Mouse (Mus musculus) kidney, embryonic 15.5 days (tissue): ENCODE measurements around the gene Osbpl3. TPM values are rescaled to one million over a fixed set of nuclear protein-coding genes. Genes with fewer than 3 reads are reported as not detected.

Experiments used
- ATAC-seq: fragments of 200-750 bp; cut with Nextera tagmentation; replicated peaks from 2 replicates; pipeline ENCODE4 v1.8.0; 2017; ENCODE audit warnings: moderate TSS enrichment; ENCODE audit not compliant: low FRiP score
- H3K27ac ChIP-seq: fragments of 300-500 bp; sonication (generic); 2 replicates; pipeline ENCODE4 v1.5.1; 2015; ENCODE audit warnings: mild to moderate bottlenecking, inconsistent platforms
- H3K27me3 ChIP-seq: fragments of 300-500 bp; sonication (generic); 2 replicates; pipeline ENCODE4 v1.6.1; 2015; ENCODE audit warnings: inconsistent platforms
- H3K36me3 ChIP-seq: fragments of 300-500 bp; sonication (generic); 2 replicates; pipeline ENCODE4 v1.6.1; 2015; ENCODE audit warnings: inconsistent platforms
- H3K4me1 ChIP-seq: fragments of 300-500 bp; sonication (generic); 2 replicates; pipeline ENCODE4 v1.6.1; 2015; ENCODE audit warnings: inconsistent platforms
- H3K4me2 ChIP-seq: fragments of 300-500 bp; sonication (generic); 2 replicates; pipeline ENCODE4 v1.6.1; 2015; ENCODE audit warnings: moderate library complexity, mild to moderate bottlenecking, inconsistent platforms
- H3K4me3 ChIP-seq: fragments of 300-500 bp; sonication (generic); replicated peaks from 2 replicates; pipeline ENCODE4 v1.5.1; 2015; ENCODE audit warnings: mild to moderate bottlenecking, inconsistent platforms
- H3K9ac ChIP-seq: fragments of 300-500 bp; sonication (generic); 2 replicates; pipeline ENCODE4 v1.6.1; 2015; ENCODE audit warnings: mild to moderate bottlenecking, inconsistent platforms
- H3K9me3 ChIP-seq: fragments of 300-500 bp; sonication (generic); replicated peaks from 2 replicates; pipeline ENCODE4 v1.6.1; 2016; ENCODE audit warnings: inconsistent platforms
- WGBS: fragments of 180-500 bp; shearing (Covaris S2); methylation state at CpG from one replicate; pipeline ENCODE4 v1.1.7; 2015; ENCODE audit warnings: mixed read lengths; 5-methylcytosine and 5-hydroxymethylcytosine counted together
- polyA plus RNA-seq: library from polyadenylated mRNA; unstranded; fragments of >200 nt; fragmentation: Nextera tagmentation; extraction: Ambion mirVana; gene quantifications from 2 replicates; pipeline ENCODE4 v1.2.1, GENCODE M21; 2015

The Osbpl3 gene
- polyA plus RNA-seq: 15.7 and 16.7 TPM in 2 replicates

- ATAC-seq: peak; percentile 97
- no peaks in the 10 kb centered on the region for H3K36me3 ChIP-seq
- no peaks in the 10 kb centered on the region for H3K27me3 ChIP-seq
- H3K9ac ChIP-seq: peak within 1 kb of the TSS; percentile 79
- peaks cover 32% of the 10 kb centered on the region for H3K4me1 ChIP-seq
- WGBS: under 1% methylated on average over 45 of the region's 45 CpGs
- peak within 1 kb of the TSS; percentile 94 for H3K4me2 ChIP-seq
- peak within 1 kb of the TSS; percentile 76 for H3K4me3 ChIP-seq
- H3K9me3 ChIP-seq: no peaks in the 10 kb centered on the region
- peak within 1 kb of the TSS; percentile 94 for H3K27ac ChIP-seq
These were observed at the start of gene Osbpl3 for GRCm38 (mm10) chr6:50455829-50456469. Gene Osbpl3, minus strand, starts transcription at chr6:50456201.

GRCm38 (mm10) chr6:50505531-50505930 lies 49.5 kb upstream of the Osbpl3 start:
- no peak for ATAC-seq
- H3K9ac ChIP-seq: no peak overlapping the region
- 88% methylated on average over 5 of the region's 5 CpGs for whole genome bisulfite sequencing

GRCm38 (mm10) chr6:50504711-50505110 lies 48.7 kb upstream of the Osbpl3 start:
- H3K9me3 ChIP-seq: no peaks in the 10 kb centered on the region
- no peaks in the 10 kb centered on the region for H3K36me3 ChIP-seq
- ATAC-seq: no peak
- WGBS: 86% methylated on average over 5 of the region's 5 CpGs
- no peak overlapping the region for H3K9ac ChIP-seq
- 0 out of 2 replicates have a peak, but pooled peaks cover 4% of the 10 kb centered on the region for H3K4me1 ChIP-seq
- H3K4me3 ChIP-seq: no peak overlapping the region
- H3K4me2 ChIP-seq: no peak overlapping the region
- no peak overlapping the region for H3K27ac ChIP-seq
- H3K27me3 ChIP-seq: no peaks in the 10 kb centered on the region

More at GRCm38 (mm10) chr6:50505531-50505930, 49.5 kb upstream of the Osbpl3 start:
- no peaks in the 10 kb centered on the region for H3K27me3 ChIP-seq
- H3K36me3 ChIP-seq: no peaks in the 10 kb centered on the region
- 0 out of 2 replicates have a peak, but pooled peaks cover 4% of the 10 kb centered on the region for H3K4me1 ChIP-seq
- H3K9me3 ChIP-seq: no peaks in the 10 kb centered on the region
- no peak overlapping the region for H3K27ac ChIP-seq
- H3K4me2 ChIP-seq: no peak overlapping the region
- no peak overlapping the region for H3K4me3 ChIP-seq

DNA sequence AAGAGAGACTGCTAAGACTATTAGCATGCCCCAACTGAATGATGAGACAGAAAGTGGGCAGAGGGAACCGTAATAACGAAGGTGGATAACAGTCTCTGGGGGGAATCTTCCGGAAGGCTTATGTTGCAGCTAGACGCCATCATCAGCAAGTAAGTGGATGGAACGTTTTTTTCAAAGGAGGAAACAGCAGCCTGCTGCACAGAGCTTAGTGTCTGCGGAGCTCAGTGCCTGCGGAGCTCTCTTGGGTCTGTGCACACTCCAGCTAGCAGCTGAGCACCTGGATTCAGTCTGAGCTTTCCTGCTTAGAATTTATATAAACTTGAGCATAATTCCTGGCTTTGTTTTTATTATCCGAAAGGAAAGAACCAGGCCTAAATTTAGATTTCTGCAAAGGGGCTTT lies 47.8 kb upstream of the Osbpl3 start:
- Histone ChIP-seq H3K27me3 (no peaks in the 10 kb centered on the region), H3K9me3 (no peaks in the 10 kb centered on the region), H3K4me2 (no peak overlapping the region), H3K27ac (no peak overlapping the region), H3K9ac (no peak overlapping the region), H3K36me3 (no peaks in the 10 kb centered on the region), H3K4me1 (0 out of 2 replicates have a peak, but pooled peaks cover 4% of the 10 kb centered on the region), H3K4me3 (no peak overlapping the region)
- ATAC-seq: no peak
- WGBS: 39% methylated on average over 8 of the region's 8 CpGs

- H3K27ac ChIP-seq: no peak overlapping the region
- H3K4me3 ChIP-seq: no peak overlapping the region
- H3K36me3 ChIP-seq: no peaks in the 10 kb centered on the region
- no peaks in the 10 kb centered on the region for H3K9me3 ChIP-seq
- no peaks in the 10 kb centered on the region for H3K27me3 ChIP-seq
- no peak overlapping the region for H3K4me2 ChIP-seq
- no peak overlapping the region for H3K9ac ChIP-seq
- 34% methylated on average over 4 of the region's 4 CpGs for WGBS
- 0 out of 2 replicates have a peak, but pooled peaks cover 4% of the 10 kb centered on the region for H3K4me1 ChIP-seq
- no peak for ATAC-seq
These were observed 47.0 kb upstream of the Osbpl3 start for GRCm38 (mm10) chr6:50503031-50503430.

DNA sequence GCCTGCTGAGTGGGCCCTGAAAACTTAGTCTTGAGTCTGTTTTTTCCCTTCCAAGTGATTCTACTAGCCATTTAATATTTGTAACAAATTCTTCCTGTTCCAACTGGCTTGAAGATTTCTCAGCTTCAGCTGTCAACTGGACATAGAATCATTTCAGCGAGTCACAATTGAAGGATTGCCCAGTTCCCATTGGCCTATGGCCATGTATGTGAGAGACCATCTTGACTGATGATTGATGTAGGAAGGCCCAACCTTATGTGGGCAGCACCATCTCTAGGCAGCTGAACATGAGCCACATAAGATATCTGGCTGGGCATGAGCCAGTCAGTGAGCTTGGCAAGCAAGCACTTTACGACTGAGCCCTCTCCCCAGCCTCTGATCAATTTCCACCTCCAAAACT lies 42.3 kb upstream of the Osbpl3 start:
- Histone ChIP-seq H3K4me1 (0 out of 2 replicates have a peak, but pooled peaks cover 4% of the 10 kb centered on the region), H3K9me3 (no peaks in the 10 kb centered on the region; the same call in 1 of the 2 replicates), H3K4me2 (no peak overlapping the region), H3K27ac (no peak overlapping the region), H3K36me3 (no peaks in the 10 kb centered on the region), H3K27me3 (no peaks in the 10 kb centered on the region), H3K9ac (no peak overlapping the region), H3K4me3 (no peak overlapping the region)
- WGBS: 91% methylated on average over 2 of the region's 2 CpGs
- no peak for ATAC-seq

DNA sequence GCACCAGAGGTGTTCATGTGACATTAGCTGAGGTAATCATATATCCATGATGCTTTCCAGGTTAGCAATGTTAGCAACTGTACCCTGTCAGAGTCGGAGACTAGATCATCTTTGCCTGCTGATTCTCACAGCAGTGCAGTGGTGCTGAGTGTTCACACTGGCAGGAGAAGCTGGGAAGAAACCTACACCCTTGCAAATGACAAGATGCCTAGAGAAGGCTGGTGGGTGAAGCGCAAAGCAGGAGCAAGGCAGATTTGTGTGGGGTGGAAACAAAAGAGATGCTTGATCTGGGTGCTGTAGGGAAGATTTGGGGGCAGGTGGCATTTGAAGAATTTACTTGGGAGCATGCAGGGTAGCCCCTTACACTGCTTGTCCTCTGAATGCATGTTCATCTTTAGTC lies 34.5 kb upstream of the Osbpl3 start:
- 74% methylated on average over 2 of the region's 2 CpGs for WGBS
- Histone ChIP-seq H3K27ac (no peak overlapping the region), H3K4me2 (no peak overlapping the region), H3K4me3 (no peak overlapping the region), H3K4me1 (no peaks in the 10 kb centered on the region), H3K9ac (no peak overlapping the region), H3K36me3 (no peaks in the 10 kb centered on the region), H3K9me3 (no peaks in the 10 kb centered on the region), H3K27me3 (no peaks in the 10 kb centered on the region)
- ATAC-seq: no peak

DNA sequence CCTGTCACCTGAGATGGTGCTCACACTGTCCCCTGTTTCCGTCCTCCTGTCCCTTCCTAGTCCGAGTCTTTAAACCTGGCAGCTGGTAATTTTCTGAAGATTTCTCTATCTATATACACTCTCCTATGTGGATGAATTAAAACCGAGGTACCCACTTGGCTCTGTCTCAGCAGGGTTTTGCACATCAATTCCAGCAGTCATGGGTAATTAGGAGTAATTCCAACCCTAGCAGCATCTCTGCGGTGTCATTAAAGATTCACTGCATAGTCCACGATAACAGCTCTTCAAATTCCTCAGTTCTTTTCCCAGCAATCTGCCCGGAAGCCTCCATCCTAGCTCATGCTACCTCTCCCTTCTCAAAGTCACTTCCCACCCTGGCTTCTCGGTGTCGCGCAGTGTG lies 33.4 kb upstream of the Osbpl3 start:
- Histone ChIP-seq H3K9me3 (no peaks in the 10 kb centered on the region), H3K27ac (no peak overlapping the region), H3K36me3 (no peaks in the 10 kb centered on the region), H3K4me2 (no peak overlapping the region), H3K9ac (no peak overlapping the region), H3K27me3 (no peaks in the 10 kb centered on the region), H3K4me3 (no peak overlapping the region), H3K4me1 (no peaks in the 10 kb centered on the region)
- 49% methylated on average over 9 of the region's 9 CpGs for WGBS
- ATAC-seq: no peak

- 91% methylated on average over 11 of the region's 11 CpGs for WGBS
- ATAC-seq: no peak
These were observed 30.3 kb upstream of the Osbpl3 start for GRCm38 (mm10) chr6:50486035-50486902.

GRCm38 (mm10) chr6:50483426-50483825 lies 27.4 kb upstream of the Osbpl3 start:
- 88% methylated on average over 3 of the region's 3 CpGs for WGBS
- no peaks in the 10 kb centered on the region for H3K36me3 ChIP-seq
- no peak for ATAC-seq
- no peak overlapping the region for H3K4me3 ChIP-seq
- no peaks in the 10 kb centered on the region for H3K4me1 ChIP-seq
- H3K9ac ChIP-seq: no peak overlapping the region
- no peak overlapping the region for H3K4me2 ChIP-seq
- H3K9me3 ChIP-seq: no peaks in the 10 kb centered on the region
- no peak overlapping the region for H3K27ac ChIP-seq
- H3K27me3 ChIP-seq: no peaks in the 10 kb centered on the region

More at GRCm38 (mm10) chr6:50486035-50486902, 30.3 kb upstream of the Osbpl3 start:
- Histone ChIP-seq H3K27me3 (no peaks in the 10 kb centered on the region), H3K4me2 (no peak overlapping the region), H3K27ac (no peak overlapping the region), H3K4me1 (no peaks in the 10 kb centered on the region), H3K9me3 (no peaks in the 10 kb centered on the region), H3K36me3 (no peaks in the 10 kb centered on the region), H3K4me3 (no peak overlapping the region), H3K9ac (no peak overlapping the region)

- Histone ChIP-seq H3K9me3 (no peaks in the 10 kb centered on the region), H3K4me1 (no peaks in the 10 kb centered on the region), H3K4me2 (no peak overlapping the region), H3K9ac (no peak overlapping the region), H3K4me3 (no peak overlapping the region), H3K27me3 (no peaks in the 10 kb centered on the region), H3K27ac (no peak overlapping the region), H3K36me3 (no peaks in the 10 kb centered on the region)
- ATAC-seq: no peak
- WGBS: 88% methylated on average over 5 of the region's 5 CpGs
These were observed 25.5 kb upstream of the Osbpl3 start for GRCm38 (mm10) chr6:50481460-50481859.

GRCm38 (mm10) chr6:50466451-50466850 lies 10.4 kb upstream of the Osbpl3 start:
- Histone ChIP-seq H3K36me3 (no peaks in the 10 kb centered on the region), H3K9me3 (no peaks in the 10 kb centered on the region), H3K4me2 (no peak overlapping the region), H3K27ac (no peak overlapping the region), H3K4me1 (peaks cover 9% of the 10 kb centered on the region; the same call in 1 of the 2 replicates), H3K9ac (no peak overlapping the region), H3K27me3 (no peaks in the 10 kb centered on the region), H3K4me3 (no peak overlapping the region)
- WGBS: 80% methylated on average over 3 of the region's 3 CpGs
- no peak for ATAC-seq
